ENCODE assay signal across 21 mouse cellular contexts in genomic region chr1:45597316-45597715, GRCm38 (mm10).
DNase-seq lines count a peak whose midpoint lies in the region; ATAC-seq and TF ChIP-seq lines count a peak whose summit lies in the region.
"Had no signal": no experiment of that assay in that cellular context is flagged by ENCODE, and none has a peak within 500 bp of the region (broad histone marks: within the 10 kb centered on the region; RNA-seq: fewer than 3 reads in every experiment).

No protein-coding gene starts in this region.

- peak overlapping the region; percentile 17; the same call in 1 of the 2 replicates for H3K27ac ChIP-seq in limb, embryonic 13.5 days
- H3K27ac ChIP-seq in limb, embryonic 10.5 days: no peak overlapping the region
- peak overlapping the region; percentile 93 for H3K27ac ChIP-seq in embryonic fibroblast, embryonic 13.5 days (ENCODE audit: insufficient read depth, low read length)
- H3K27ac ChIP-seq: forebrain, embryonic 15.5 days; heart, embryonic 15.5 days; hindbrain, embryonic 15.5 days; left cerebral cortex, adult 2 months; liver, embryonic 13.5 days had no signal

- H3K9me3 ChIP-seq in limb, embryonic 13.5 days: no peaks in the 10 kb centered on the region
- no peaks in the 10 kb centered on the region for H3K9me3 ChIP-seq in limb, embryonic 10.5 days (replicated peaks)
- H3K9me3 ChIP-seq: forebrain, embryonic 15.5 days; heart, embryonic 15.5 days; hindbrain, embryonic 15.5 days; liver, embryonic 13.5 days had no signal

- intact Hi-C loops in left cerebral cortex, postnatal 10 days (cut with DNase I): no loop called here

- TF ChIP-seq POLR2A in embryonic fibroblast, embryonic 13.5 days (IDR thresholded peaks at IDR 0.05; ENCODE audit: low read depth, low read length): no peak

- ATAC-seq in limb, embryonic 13.5 days (ENCODE audit: low FRiP score, low read depth): peak; percentile 81
- ATAC-seq: forebrain, embryonic 15.5 days; midbrain, embryonic 16.5 days had no signal

- H3K36me3 ChIP-seq in limb, embryonic 13.5 days: no peaks in the 10 kb centered on the region
- H3K36me3 ChIP-seq in limb, embryonic 10.5 days: no peaks in the 10 kb centered on the region
- H3K36me3 ChIP-seq: forebrain, embryonic 15.5 days; heart, embryonic 15.5 days; hindbrain, embryonic 15.5 days; liver, embryonic 13.5 days had no signal

- WGBS in limb, embryonic 13.5 days: 51% methylated on average over 2 of the region's 2 CpGs
- 78% methylated on average over 2 of the region's 2 CpGs for WGBS in limb, embryonic 10.5 days

- TF ChIP-seq CTCF in embryonic fibroblast, embryonic 13.5 days (IDR thresholded peaks at IDR 0.05; ENCODE audit: borderline replicate concordance, insufficient read depth, low read length): no peak

- no peak overlapping the region for H3K4me3 ChIP-seq in limb, embryonic 13.5 days
- H3K4me3 ChIP-seq in limb, embryonic 10.5 days: no peak overlapping the region
- H3K4me3 ChIP-seq in embryonic fibroblast, embryonic 13.5 days (ENCODE audit: insufficient read depth, low read length): no peak overlapping the region
- H3K4me3 ChIP-seq: forebrain, embryonic 15.5 days; heart, embryonic 15.5 days; hindbrain, embryonic 15.5 days; left cerebral cortex, adult 2 months; liver, embryonic 13.5 days had no signal

- H3K27me3 ChIP-seq in limb, embryonic 13.5 days: no peaks in the 10 kb centered on the region
- no peaks in the 10 kb centered on the region for H3K27me3 ChIP-seq in limb, embryonic 10.5 days (ENCODE audit: low read depth, poor library complexity, severe bottlenecking)
- H3K27me3 ChIP-seq: forebrain, embryonic 15.5 days; heart, embryonic 15.5 days; hindbrain, embryonic 15.5 days; liver, embryonic 13.5 days had no signal

- H3K9ac ChIP-seq in limb, embryonic 13.5 days: no peak overlapping the region
- H3K9ac ChIP-seq: forebrain, embryonic 15.5 days; heart, embryonic 15.5 days; hindbrain, embryonic 15.5 days; liver, embryonic 13.5 days had no signal

- H3K4me2 ChIP-seq in limb, embryonic 13.5 days (replicated peaks): no peak overlapping the region
- H3K4me2 ChIP-seq: forebrain, embryonic 15.5 days; heart, embryonic 15.5 days; hindbrain, embryonic 15.5 days; liver, embryonic 13.5 days had no signal

- H3K4me1 ChIP-seq in limb, embryonic 13.5 days: 0 out of 2 replicates have a peak, but pooled peaks cover 3% of the 10 kb centered on the region
- H3K4me1 ChIP-seq in limb, embryonic 10.5 days: no peaks in the 10 kb centered on the region
- peaks cover 2% of the 10 kb centered on the region; the same call in 1 of the 2 replicates for H3K4me1 ChIP-seq in embryonic fibroblast, embryonic 13.5 days (ENCODE audit: control insufficient read depth, insufficient read depth, low read length)
- H3K4me1 ChIP-seq: forebrain, embryonic 15.5 days; heart, embryonic 15.5 days; hindbrain, embryonic 15.5 days; liver, embryonic 13.5 days had no signal

- DNase-seq in limb, embryonic 10.5 days (ENCODE audit: low spot score): no peak
- DNase-seq in 3T3-L1 (ENCODE audit: low read depth, low spot score) (peak; percentile 50), NIH3T3 (ENCODE audit: low read depth) (peak; percentile 59)
- no peak for DNase-seq in left cerebral cortex, postnatal 10 days (ENCODE audit: extremely low spot score in 1 of 2, low spot score in 2 of 2)
- DNase-seq in ovary, adult 18-20 months (ENCODE audit: low spot score): no peak
- DNase-seq in cerebellum, adult 11-12 months: no peak
- DNase-seq: adrenal gland, postnatal 25 days; cerebellum, adult 9-11 months; gastrocnemius, postnatal 36 days; kidney, adult 2 months; kidney, postnatal 10 days; liver, embryonic 13.5 days; lung, postnatal 4 days; thymus, postnatal 14 days had no signal

Comparison
In these comparisons a context has a peak if more than half of its experiments do, and no peak if none do; other contexts are left out.
1. DNase-seq: peak in 3T3-L1 (single experiment) and NIH3T3 (single experiment); none in limb, embryonic 10.5 days (single experiment), left cerebral cortex, postnatal 10 days (0 of 2), ovary, adult 18-20 months (single experiment) and cerebellum, adult 11-12 months (single experiment).